Mouse (Mus musculus): ENCODE measurements around the gene Abtb2.

GRCm38 (mm10) chr2:103625349-103625932, 59.3 kb downstream of the Abtb2 start:
- no peak for TF ChIP-seq CTCF (IDR thresholded peaks at IDR 0.05; ENCODE audit: low read depth, low read length)
- TF ChIP-seq POLR2A (IDR thresholded peaks at IDR 0.05; ENCODE audit: extremely low read depth, insufficient read depth, low read length) = no peak

All from liver, adult 2 months (tissue).